Mouse (Mus musculus): ENCODE data around the gene Gm28047.

DNA sequence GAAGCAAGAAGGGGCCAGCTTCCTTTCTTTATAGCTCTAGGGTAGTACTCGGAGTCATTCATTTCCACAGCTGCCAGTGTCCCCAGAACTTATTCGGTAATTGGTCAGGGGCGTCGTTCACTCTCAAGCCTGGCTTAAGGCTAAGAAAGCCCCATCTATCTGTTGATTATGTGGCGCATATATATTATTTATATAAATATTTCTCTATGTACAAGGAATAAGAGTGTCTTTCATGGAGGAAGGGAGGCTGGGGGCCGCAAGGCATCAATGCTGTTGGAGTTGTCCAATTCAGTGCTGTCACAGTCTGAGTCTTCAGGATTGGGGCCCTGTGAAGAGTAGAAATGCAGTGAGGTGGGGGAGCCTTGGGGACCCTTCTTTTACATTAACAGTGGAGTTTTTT, 125.0 kb downstream of the Gm28047 start:
- TF ChIP-seq CTCF (IDR thresholded peaks at IDR 0.05; ENCODE audit: control insufficient read depth, insufficient read depth, low read length): no peak
- no peak for TF ChIP-seq POLR2A (IDR thresholded peaks at IDR 0.05; ENCODE audit: borderline replicate concordance, control insufficient read depth, low read depth, low read length)
